Mouse (Mus musculus): ENCODE measurements around the gene Rasgrp2.

Gene Rasgrp2

GRCm38 (mm10) chr19:6382323-6382924 lies 16.7 kb upstream of the Rasgrp2 start:
- DNase-seq (ENCODE audit: low spot score), result no peak

DNA sequence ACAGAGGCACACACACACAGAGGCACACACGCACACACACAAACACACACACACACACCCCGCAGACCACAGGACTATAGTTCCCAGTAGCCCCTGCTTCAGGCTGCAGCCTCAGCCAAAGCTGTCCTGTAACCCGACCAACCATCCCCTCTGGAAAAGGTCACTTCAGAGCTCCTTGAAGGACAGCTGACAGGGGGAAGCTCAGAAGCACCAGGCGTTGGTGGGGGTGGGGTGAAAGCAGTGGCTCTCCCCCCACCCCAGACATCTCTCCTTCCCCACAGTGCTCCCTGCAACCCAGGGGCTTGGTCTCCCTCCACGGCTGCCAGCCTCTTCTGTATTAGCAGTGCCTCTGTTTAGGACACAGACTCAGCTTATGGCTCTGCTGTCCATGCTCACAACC lies 15.7 kb upstream of the Rasgrp2 start:
- DNase-seq (ENCODE audit: low spot score), result no peak

GRCm38 (mm10) chr19:6384128-6384527 lies 15.0 kb upstream of the Rasgrp2 start, which contains the start of gene Pygm:
TSS of gene Pygm (plus strand) at chr19:6384399.
- DNase-seq (ENCODE audit: low spot score), result peak; percentile 64

DNA sequence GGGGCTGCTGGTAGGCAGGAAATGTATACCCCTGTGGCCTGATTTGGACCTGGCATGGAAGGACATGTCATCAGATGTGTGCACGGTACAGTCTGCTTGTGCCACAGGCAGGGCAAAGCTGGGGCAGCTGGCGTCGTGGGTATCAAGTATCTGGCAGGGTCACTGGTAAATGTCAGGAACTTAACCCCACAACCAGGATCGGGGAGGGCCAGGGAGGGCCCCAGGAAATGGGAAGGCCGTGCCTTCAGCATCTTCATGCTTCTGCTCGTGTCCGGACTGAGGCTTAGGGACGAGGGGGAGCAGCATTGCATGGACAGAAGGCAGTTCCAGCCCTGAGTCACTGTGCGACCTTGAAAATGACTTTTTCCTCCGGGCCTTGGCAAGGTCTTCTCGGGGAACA lies 14.2 kb upstream of the Rasgrp2 start:
- no peak for DNase-seq (ENCODE audit: low spot score)

DNA sequence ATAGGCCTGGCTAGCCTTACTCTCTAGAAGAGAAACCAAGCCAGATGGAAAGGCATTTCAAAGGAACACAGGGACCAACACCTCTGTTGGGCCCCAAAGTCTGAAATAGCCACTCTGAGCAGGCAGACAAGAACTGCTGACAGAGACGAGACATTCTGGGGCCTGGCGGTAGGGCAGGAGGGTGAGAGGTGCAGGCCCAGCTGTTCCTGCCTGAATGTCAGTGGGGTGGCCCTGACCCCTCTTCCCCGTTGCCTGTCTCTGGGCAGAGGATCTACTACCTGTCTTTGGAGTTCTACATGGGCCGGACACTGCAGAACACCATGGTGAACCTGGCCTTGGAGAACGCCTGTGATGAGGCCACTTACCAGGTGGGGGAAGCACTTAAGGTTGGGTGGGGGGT lies 13.7 kb upstream of the Rasgrp2 start:
- no peak for DNase-seq (ENCODE audit: low spot score)

GRCm38 (mm10) chr19:6385821-6386220 lies 13.3 kb upstream of the Rasgrp2 start:
- no peak for DNase-seq (ENCODE audit: low spot score)

- DNase-seq (ENCODE audit: low spot score), result no peak
These were observed 12.9 kb upstream of the Rasgrp2 start for GRCm38 (mm10) chr19:6386234-6386633.

DNA sequence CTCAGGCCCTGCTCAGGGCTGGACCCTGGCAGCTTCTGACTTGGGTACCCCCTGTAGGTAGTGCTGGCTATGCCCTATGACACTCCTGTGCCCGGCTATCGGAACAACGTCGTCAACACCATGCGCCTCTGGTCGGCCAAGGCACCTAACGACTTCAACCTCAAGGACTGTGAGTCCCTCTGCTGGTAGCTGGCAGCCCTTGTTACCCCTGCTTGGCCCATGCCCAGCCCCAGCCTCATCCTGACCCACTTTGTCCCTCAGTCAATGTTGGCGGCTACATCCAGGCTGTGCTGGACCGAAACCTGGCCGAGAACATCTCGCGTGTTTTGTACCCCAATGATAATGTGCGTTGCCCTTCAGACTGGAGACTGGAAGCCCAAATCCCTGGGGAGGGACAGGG lies 11.1 kb upstream of the Rasgrp2 start:
- DNase-seq (ENCODE audit: low spot score), result no peak

- DNase-seq (ENCODE audit: low spot score), result no peak
These were observed 9.3 kb upstream of the Rasgrp2 start for GRCm38 (mm10) chr19:6389803-6390202.

DNA sequence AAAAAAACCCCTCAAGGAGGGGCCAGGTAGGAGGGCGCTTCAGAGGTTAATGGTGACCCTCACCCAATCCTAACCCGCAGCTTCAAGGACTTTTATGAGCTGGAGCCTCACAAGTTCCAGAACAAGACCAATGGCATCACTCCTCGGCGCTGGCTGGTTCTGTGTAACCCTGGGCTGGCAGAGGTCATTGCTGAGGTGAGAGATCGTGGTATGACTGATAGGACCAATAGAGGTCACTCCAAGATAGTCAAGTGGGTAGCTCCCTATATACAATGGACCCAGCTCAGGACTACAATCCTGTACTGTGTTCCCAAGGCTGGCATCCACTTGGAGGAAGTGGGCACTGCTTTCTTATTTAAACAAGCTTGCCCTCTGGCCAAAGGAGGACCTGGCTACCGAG lies 8.9 kb upstream of the Rasgrp2 start:
- no peak for DNase-seq (ENCODE audit: low spot score)

DNA sequence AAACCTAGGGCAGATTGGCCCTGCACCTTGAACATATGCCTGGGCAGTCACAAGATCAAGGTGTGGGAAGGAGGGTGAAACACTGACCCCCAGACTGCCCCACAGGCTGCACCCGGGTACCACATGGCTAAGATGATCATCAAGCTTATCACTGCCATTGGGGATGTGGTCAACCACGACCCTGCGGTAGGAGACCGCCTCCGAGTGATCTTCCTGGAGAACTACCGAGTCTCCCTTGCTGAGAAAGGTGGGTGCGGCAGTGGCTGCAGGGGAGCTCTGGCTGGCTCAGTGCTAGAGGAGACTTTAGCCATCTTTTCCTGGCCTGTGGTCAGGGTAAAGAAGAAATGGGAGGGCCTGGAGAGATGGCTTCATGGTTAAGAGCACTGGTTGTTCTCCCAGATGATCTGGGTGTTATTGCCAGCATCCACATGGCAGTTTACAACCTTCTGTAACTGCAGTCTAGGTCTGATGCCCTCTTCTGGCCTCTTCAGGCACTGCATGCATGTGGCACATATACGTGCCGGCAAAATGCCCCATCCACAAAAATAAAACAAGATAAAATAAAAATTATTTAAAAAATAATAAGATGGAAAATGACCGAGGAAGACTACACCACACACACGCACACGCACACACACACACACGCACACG lies 6.3 kb upstream of the Rasgrp2 start:
- no peak for DNase-seq (ENCODE audit: low spot score)

DNA sequence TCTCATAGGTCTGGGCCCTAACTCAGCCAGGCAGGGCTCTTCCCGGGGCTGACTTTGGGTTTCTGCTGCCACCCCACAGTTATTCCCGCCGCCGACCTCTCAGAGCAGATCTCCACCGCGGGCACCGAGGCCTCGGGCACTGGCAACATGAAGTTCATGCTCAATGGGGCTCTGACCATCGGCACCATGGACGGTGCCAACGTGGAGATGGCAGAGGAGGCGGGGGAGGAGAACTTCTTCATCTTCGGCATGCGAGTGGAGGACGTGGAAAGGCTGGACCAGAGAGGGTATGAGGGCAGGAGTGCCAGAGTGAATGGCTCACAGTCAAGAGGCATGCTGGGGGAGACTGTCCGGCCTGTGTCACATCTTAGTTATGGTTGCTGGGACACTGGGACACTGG lies 5.5 kb upstream of the Rasgrp2 start:
- no peak for DNase-seq (ENCODE audit: low spot score)

DNA sequence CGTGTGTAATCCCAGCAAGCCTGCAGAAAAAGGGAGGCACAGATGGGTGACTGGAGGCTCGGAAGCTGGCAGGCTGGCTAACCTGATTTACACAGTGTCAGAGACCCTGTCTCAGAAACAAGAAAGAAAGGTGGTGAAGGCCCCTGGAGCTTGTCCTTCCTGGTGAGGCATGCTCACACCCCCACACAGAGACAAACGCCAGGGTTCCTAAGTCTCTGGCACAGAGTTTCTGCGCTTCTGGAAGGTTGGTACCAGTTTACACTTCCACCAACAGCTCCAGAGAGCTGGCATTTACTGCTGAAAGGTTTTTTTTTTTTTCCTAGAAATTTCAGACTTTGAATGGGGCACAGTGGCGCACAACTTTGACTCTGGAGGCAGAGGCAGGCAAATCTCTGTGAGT lies 2.9 kb upstream of the Rasgrp2 start:
- no peak for DNase-seq (ENCODE audit: low spot score)

- no peak for DNase-seq (ENCODE audit: low spot score)
These were observed 1.4 kb upstream of the Rasgrp2 start for GRCm38 (mm10) chr19:6397582-6398249.

DNA sequence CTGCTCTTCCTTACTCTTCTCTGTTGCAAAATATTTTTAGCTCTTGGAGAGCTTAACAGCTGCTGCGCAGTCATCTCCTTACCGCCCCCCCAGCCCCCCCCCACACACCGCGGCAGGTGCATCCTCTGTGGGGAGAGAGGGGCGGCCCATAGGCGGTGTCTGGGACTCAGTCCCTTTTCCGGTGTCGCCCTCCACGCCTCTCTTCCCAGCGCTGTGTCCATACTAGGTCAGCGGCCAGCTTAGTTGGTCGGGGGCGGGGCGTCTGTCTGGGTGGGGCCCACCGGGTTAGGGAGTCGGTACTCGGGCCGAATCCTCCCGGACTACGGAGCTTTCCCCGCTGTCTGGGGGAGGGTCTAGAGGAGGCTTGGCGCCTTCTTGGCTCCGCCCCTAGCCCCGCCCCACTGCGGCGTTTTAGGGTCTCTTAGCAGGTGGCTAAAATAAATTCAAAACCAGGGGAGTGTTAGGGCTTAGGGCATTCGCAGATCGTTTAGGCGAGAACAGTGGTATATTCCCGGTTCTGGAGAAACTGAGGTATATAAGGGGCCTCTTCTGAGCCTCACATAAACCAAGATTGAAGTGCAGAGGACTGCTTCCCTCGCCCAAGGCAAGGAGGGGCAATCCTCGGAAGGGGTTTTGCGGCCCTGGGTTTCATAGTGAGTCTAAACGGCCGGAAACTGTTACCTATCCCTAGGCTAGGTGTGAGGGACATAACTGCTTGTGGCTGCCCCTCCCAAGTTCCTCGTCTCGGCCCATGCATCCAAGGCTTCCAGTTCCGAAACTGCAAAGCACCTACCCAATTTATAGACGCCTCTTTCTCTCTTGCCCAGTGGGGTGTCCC lies 474 bp upstream of the Rasgrp2 start:
- DNase-seq (ENCODE audit: low spot score), result peak; percentile 66

DNA sequence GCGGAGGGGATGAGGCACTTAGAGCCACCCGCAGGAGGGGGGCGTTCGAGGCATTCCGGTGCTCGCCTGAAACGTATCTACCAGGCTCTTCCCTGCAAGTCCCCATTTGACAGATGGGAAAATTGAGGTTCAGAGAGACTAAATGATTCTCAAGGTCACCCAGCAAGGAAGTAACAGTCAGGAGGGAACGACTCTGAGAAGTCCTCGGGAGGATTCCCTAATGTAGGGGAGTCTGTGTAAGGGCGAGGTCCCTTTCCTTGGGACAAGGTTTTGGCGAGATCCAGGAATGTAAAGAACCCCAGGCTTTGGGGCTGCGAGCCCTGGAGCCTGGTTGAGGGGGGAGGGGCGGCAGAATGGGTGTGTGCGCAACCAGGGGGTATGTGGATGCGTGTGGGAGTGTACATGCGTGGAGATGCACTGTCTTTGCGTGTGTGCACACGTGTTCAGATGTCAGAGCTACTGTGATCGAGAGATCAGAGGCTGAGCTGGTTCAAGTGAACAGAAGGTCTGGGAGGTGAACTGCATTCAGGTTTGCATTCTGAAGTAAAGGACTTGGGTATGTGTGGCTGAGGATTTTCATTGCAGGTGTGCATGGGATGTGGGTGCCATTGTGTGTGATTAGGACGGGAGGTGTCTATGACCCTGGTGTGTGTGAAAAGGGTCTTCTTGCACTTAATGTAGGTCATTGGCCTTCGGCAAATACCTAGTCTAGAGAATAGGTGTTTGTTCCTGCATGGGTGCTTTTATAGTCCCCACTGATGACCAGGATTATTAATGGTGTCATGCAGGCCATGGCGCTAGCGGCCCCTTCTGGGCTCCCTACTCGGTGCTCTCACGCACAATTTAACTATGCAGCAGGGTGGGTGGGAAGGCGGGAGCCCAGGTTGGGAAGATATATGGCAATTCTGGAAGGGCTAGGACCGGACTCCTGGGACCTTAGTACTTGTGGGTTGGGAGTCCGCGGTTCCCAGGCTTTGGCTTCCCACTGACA lies 1.3 kb downstream of the Rasgrp2 start:
- DNase-seq (ENCODE audit: low spot score), result no peak

DNA sequence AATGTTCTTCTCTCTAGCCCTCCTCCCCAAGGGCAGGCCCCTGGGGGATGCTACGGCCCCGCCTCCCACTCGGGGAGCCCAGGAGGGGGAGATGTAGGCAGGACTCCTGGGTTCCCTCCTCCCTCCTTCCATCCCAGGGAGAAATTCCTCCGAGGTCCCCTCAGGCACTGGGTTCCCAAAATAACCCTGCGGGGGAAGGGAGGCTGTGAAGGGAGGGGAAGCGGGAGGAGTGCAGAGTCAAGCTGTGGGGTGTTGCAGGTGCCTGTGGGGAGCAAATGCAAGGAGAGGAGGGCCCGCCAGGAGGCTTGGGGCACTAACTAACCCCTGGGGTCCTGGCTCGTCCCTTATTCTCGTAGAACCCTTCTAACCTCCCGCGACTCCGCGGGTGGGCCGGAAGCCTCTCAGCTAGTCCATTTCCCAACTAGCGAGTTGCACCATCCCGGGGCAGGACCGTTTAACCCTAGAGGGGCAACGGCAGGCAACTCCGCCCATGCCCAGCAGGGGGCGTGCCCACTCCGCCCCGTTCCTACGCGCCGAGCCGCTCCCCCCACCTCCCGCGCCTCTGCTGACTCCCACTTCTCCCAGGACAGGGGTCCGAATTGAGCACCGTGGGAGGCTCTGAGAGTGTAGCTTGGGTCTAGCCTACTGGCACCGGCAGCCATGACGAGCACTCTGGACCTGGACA lies 2.1 kb downstream of the Rasgrp2 start:
- DNase-seq (ENCODE audit: low spot score), result peak; percentile 82

DNA sequence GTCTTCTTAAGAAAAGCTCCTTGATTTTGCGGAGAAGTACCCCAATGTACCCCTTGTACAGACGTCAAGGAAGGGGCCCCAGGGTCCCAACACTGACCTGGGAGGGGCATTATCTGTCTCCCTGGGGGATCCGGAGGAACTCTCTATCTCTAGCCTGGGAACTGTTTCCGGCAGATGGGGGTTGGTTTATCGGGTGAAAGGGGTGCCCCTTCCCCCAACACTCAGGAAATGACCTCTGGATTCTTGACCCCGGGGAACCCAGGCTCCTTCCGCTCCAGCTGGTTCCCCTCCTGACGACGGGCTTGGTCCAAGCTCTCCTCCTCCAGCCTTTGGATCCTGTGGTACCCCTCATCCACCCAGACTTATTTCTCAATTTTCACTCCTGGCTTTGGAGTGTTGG lies 2.8 kb downstream of the Rasgrp2 start:
- DNase-seq (ENCODE audit: low spot score), result no peak

DNA sequence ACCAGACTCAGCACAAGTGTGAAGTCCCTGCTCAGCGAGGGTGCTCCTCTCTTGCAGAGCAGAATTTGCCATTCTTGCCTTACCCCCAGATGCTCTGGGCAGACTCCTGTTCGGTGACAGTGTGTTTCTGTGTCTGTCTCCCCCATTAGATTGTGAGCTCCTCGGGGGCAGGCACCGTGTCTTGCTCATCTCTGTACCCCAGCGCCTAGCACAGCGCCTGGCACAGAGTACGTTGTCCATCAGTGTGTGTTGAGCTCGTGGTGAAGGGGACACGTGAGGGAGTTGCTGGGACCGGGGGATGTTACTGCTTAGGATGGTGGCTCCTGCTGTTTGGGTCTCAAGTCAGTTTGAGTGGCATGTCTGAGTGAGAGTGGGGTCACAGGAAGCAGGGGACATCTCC lies 4.7 kb downstream of the Rasgrp2 start:
- DNase-seq (ENCODE audit: low spot score), result no peak

GRCm38 (mm10) chr19:6405433-6405832 lies 6.3 kb downstream of the Rasgrp2 start:
- no peak for DNase-seq (ENCODE audit: low spot score)

GRCm38 (mm10) chr19:6407109-6407508 lies 8.0 kb downstream of the Rasgrp2 start:
- DNase-seq (ENCODE audit: low spot score), result no peak

Measured in testis, postnatal 14 days (tissue).